Mouse (Mus musculus) fat pad, adult 2 months (tissue): ENCODE data around the gene Tmem62.
"Not testable (repeated sequence)": the region's sequence is repeated elsewhere in the genome, so short reads cannot be mapped to it uniquely, and the experiment has no call there.

Source experiments
- DNase-seq: peaks from one replicate; pipeline ENCODE4 v3.0.0-alpha.2; 2011; ENCODE audit warnings: low read depth, low spot score; ENCODE audit errors: extremely low read depth

Gene Tmem62

GRCm38 (mm10) chr2:120991196-120991595, 14.4 kb downstream of the Tmem62 start:
- no peak for DNase-seq

- not testable (repeated sequence) for DNase-seq
Measured at GRCm38 (mm10) chr2:120996607-120997006, 19.8 kb downstream of the Tmem62 start.

GRCm38 (mm10) chr2:120998863-120999262, 22.0 kb downstream of the Tmem62 start:
- DNase-seq = no peak

GRCm38 (mm10) chr2:121003586-121003985, 26.8 kb downstream of the Tmem62 start:
- no peak for DNase-seq

GRCm38 (mm10) chr2:121004018-121004811, 27.4 kb downstream of the Tmem62 start:
- no peak for DNase-seq

GRCm38 (mm10) chr2:121006986-121007385, 30.2 kb downstream of the Tmem62 start:
- DNase-seq = no peak

- DNase-seq = peak; percentile 31
Measured at GRCm38 (mm10) chr2:121007925-121008663, 31.3 kb downstream of the Tmem62 start, which contains the start of gene Ccndbp1. Gene Ccndbp1, plus strand, starts transcription at chr2:121008403.

- DNase-seq = no peak
Measured at GRCm38 (mm10) chr2:121008664-121009007, 31.8 kb downstream of the Tmem62 start.

GRCm38 (mm10) chr2:121009071-121009677, 32.4 kb downstream of the Tmem62 start:
- DNase-seq = no peak

GRCm38 (mm10) chr2:121012676-121013075, 35.9 kb downstream of the Tmem62 start:
- no peak for DNase-seq

- DNase-seq = no peak
Measured at GRCm38 (mm10) chr2:121015507-121015906, 38.7 kb downstream of the Tmem62 start.

GRCm38 (mm10) chr2:121016226-121016625, 39.4 kb downstream of the Tmem62 start:
- no peak for DNase-seq

GRCm38 (mm10) chr2:121017151-121017550, 40.3 kb downstream of the Tmem62 start:
- DNase-seq = no peak

- DNase-seq = no peak
Measured at GRCm38 (mm10) chr2:121022918-121023317, 46.1 kb downstream of the Tmem62 start.

- no peak for DNase-seq
Measured at GRCm38 (mm10) chr2:121036733-121037341, 60.0 kb downstream of the Tmem62 start, which contains the start of gene Epb42. Gene Epb42, minus strand, starts transcription at chr2:121037072.

GRCm38 (mm10) chr2:121038851-121039250, 62.0 kb downstream of the Tmem62 start:
- not testable (repeated sequence) for DNase-seq

- DNase-seq = no peak
Measured at GRCm38 (mm10) chr2:121039382-121039781, 62.6 kb downstream of the Tmem62 start.

GRCm38 (mm10) chr2:121041098-121041497, 64.3 kb downstream of the Tmem62 start:
- no peak for DNase-seq

GRCm38 (mm10) chr2:121045653-121046052, 68.8 kb downstream of the Tmem62 start:
- no peak for DNase-seq

- no peak for DNase-seq
Measured at GRCm38 (mm10) chr2:121052176-121052575, 75.4 kb downstream of the Tmem62 start.

GRCm38 (mm10) chr2:121054060-121054459, 77.2 kb downstream of the Tmem62 start:
- DNase-seq = no peak
